Mouse (Mus musculus) ovary, adult 10 weeks (tissue): ENCODE data around the gene Gnaz. TPM values are rescaled to one million over a fixed set of nuclear protein-coding genes. Genes with fewer than 3 reads are reported as not detected.

Experiments used
- polyA plus RNA-seq: library from polyadenylated mRNA; stranded (reverse); fragments of 350-450 nt; fragmentation: Illumina TruSeq; extraction: RNeasy Lipid Tissue Mini Kit (QIAGEN cat#74804); gene quantifications from one replicate; pipeline ENCODE4 v1.2.3, GENCODE M21; 2014

The Gnaz gene
- polyA plus RNA-seq: 2.5 TPM

DNA sequence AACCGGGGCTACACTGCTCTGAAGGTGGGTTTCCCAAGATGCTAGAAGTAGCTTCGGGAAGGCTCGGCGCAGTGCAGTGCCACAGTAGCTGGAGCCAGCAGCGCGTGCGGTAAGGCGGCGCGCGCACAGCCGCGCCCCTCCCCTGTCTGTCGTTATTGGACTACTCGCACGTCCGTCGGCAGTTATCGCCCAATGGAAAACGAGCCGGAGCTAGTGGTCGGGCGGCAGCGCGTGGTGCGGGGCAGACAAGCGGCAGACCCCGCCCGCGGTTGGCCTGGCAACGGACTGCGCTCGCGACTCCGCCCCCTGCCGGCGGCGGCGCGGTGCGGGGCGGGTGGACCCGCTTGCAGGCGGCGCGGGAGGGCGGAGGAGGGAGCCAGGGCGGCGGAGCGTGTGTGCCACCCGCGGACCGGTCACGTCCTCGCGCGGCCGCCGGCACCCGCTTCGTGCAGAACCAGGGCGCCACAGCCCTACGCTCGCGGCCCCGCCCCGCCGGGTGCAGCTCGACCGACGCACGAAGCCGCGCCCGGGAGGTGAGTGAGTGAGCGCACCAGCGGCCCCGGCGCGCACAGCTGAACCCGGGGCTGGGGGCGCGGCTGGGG, at the start of gene Gnaz:
TSS of gene Gnaz (plus strand) at position 328 of the 602 bp plus-strand sequence.

DNA sequence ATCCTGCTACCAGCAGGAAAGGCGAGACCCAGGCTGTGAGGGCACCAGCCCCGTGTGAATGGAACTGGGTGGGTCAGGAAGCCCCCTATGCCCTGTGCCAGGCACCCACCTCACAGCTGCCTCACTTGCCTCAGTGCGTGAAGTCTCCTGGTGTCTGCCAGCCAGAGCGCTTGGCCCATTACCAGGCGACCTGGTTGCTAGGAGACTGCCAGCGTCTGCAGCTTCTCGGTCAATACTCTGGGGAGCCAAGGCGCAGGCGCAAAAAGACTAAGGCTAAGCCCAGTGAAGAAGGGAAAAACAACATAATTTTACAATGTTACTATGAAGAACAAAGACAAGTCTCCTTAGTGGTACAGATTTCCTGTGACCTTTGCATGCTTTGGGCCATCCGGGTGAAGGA, 65.4 kb downstream of the Gnaz start, which contains the start of gene Rsph14:
TSS of gene Rsph14 (minus strand) at position 192 of the 400 bp plus-strand sequence.

DNA sequence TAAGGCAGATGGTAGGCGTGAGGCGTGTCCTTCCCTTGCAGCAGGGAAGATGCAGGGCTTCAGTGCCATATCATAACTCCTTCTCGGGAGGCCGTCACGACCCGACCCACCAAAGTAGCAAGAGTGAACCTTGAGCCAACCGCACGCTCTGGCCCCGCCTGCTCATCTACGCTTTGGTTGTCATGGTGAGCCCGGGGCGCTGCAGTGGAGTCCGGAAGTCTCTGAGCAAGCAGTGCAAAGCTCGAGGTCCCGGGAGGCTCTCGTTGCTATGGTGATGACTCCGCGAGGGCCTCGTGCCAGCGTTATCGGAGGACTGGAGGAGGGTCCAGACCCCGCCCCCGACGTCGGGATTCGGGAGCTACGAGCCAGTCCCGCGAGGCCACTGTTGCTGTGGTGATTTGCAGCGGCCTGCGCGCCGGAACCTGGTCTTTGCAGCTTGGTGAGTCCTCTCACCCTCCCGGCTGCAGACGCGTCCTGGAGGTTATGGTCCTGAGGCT, 70.0 kb downstream of the Gnaz start, which contains the start of gene Rab36:
TSS of gene Rab36 (plus strand) at position 176 of the 497 bp plus-strand sequence.

DNA sequence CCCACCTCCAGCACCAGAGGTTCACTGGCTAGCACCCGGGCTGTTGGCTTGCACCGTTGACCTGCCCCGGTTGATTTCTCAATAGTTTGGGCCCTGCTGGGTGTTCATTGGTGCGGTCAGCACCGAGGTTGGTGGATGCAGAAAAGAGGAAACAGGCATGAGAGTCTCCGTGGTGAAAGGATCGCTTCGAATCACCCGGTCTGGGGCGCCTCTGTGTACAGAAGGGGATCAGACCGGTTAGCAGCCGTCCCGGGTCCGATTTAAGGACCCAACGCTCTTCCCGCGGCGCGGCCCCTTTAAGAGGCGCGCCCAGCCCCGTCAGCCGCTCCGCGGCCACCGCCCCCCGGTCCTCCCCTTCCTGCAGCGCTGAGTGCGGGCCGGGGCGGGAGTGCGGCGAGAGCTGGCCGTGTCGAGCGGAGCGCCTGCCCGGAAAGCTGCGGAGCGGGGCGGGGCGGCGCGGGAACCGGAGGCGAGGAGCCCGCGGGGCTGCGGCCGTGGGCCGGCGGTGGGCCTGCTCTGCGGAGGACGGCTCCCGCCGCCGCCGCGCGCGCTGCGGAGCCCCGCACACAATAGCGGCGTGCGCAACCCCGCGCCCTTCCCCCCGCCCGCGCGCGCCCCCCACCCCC, 93.4 kb downstream of the Gnaz start, which contains the start of gene Bcr:
TSS of gene Bcr (plus strand) at position 376 of the 626 bp plus-strand sequence.

Other genes starting within 250 kb of the Gnaz start
- gene Rsph14, start 65.4 kb downstream of the Gnaz start, polyA plus RNA-seq: not detected
- 3.7 TPM for gene Rab36, start 69.9 kb downstream of the Gnaz start, polyA plus RNA-seq
- gene Bcr, start 93.4 kb downstream of the Gnaz start, polyA plus RNA-seq: 29.0 TPM
- 30.0 TPM for gene Specc1l, start 244.9 kb downstream of the Gnaz start, polyA plus RNA-seq